Mouse (Mus musculus) Muller cell, postnatal 12 days (primary cell): Measurements from ENCODE around the gene Ifna6.

Experiments used
- DNase-seq: peaks from one replicate; pipeline ENCODE4 v3.0.0-alpha.2; 2015; ENCODE audit errors: inconsistent ontology term

Gene Ifna6

GRCm38 (mm10) chr4:88845334-88845733 lies 18.1 kb downstream of the Ifna6 start:
- DNase-seq: peak; percentile 6

GRCm38 (mm10) chr4:88849698-88850097 lies 22.5 kb downstream of the Ifna6 start, which contains the start of gene Ifna1:
Gene Ifna1, plus strand, starts transcription at chr4:88850087.
- DNase-seq: no peak

GRCm38 (mm10) chr4:88851026-88851763 lies 24.0 kb downstream of the Ifna6 start:
- DNase-seq: no peak

GRCm38 (mm10) chr4:88859214-88859613 lies 32.0 kb downstream of the Ifna6 start:
- DNase-seq: no peak

- DNase-seq: no peak
Observed at GRCm38 (mm10) chr4:88863309-88863708, 36.1 kb downstream of the Ifna6 start.

GRCm38 (mm10) chr4:88864599-88864998 lies 37.4 kb downstream of the Ifna6 start:
- no peak for DNase-seq

GRCm38 (mm10) chr4:88865011-88865569 lies 37.9 kb downstream of the Ifna6 start:
- DNase-seq: no peak

- DNase-seq: peak; percentile 73
Observed at GRCm38 (mm10) chr4:88867366-88867925, 40.2 kb downstream of the Ifna6 start.

- peak; percentile 79 for DNase-seq
Observed at GRCm38 (mm10) chr4:88867926-88868911, 41.0 kb downstream of the Ifna6 start.

- DNase-seq: peak; percentile 20
Observed at GRCm38 (mm10) chr4:88872691-88873090, 45.5 kb downstream of the Ifna6 start.

- DNase-seq: no peak
Observed at GRCm38 (mm10) chr4:88875435-88876095, 48.3 kb downstream of the Ifna6 start.

- DNase-seq: peak; percentile 14
Observed at GRCm38 (mm10) chr4:88876520-88876919, 49.3 kb downstream of the Ifna6 start.
